Mouse (Mus musculus): ENCODE results near the gene Gstp1. TPM values are rescaled to one million over a fixed set of nuclear protein-coding genes. Genes with fewer than 3 reads are reported as not detected.
"Not testable (repeated sequence)": the region's sequence is repeated elsewhere in the genome, so short reads cannot be mapped to it uniquely, and the experiment has no call there.

Gstp1 gene
- polyA plus RNA-seq, 1 experiment from 2014 or later, result 497 TPM

DNA sequence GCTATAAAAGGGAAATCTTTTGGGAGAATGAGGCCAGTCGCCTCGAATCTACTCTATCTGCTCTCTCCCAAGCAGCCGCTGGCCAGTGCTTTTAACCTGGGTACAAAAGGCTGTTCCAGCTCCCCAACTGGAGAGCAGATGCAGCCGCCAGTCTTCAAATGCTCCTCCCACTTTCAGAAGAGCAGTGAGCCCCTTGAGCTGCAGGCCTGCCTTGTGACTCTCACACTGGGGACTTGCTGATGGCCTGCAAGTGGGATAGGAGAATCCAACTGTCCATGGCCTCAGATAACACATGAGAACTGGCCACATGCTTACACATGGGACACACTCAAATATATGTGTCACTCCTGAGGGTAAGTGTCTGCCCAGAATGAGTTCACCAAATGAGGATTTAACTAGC, 18.9 kb upstream of the Gstp1 start:
- no peak for ATAC-seq (ENCODE audit: low FRiP score)
- no peaks in the 10 kb centered on the region for H3K36me3 ChIP-seq (replicated peaks; ENCODE audit: control insufficient read depth, insufficient read depth)
- no peak overlapping the region for H3K27ac ChIP-seq

DNA sequence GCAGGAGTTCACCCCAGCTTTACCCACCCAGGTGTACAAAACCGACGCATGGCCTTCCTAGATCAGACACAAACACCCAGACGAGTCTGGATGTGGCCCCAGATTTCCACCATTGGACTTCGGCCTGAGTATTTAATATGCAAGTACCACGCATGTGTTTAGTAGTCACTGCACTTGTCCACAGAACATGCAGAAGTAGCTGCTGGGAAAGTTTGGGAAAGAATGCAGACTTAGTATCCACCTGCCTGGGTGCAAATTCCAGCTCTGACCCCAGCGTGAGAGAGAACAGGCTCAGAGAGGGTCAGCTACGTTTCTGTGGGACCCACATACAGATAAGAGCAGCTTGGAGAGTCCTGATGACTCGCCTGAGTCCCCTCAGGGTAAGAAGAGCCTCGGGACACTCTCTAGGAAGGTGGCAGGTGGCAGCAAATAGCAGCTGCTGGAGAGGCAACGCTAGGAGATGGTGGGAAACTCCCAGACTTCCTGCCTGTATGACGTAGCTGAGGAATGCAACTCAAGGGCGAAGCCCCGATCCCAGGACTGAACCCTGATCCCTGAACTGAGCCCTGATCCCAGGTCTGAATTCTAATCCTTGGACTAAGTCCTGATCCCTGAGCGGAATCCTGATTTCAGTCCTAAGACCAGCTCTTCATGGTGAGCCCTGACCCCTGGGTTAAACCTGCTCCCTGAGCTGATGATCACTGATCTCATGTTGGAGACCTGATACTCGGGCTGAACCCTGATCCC, 18.3 kb upstream of the Gstp1 start:
- Histone ChIP-seq H3K4me2 (replicated peaks) (no peak overlapping the region), H3K9me3 (ENCODE audit: control insufficient read depth, low read length) (no peaks in the 10 kb centered on the region), H3K36me3 (replicated peaks; ENCODE audit: control insufficient read depth, insufficient read depth) (no peaks in the 10 kb centered on the region), H3K9ac (no peak overlapping the region), H3K4me1 (replicated peaks; ENCODE audit: control insufficient read depth, insufficient read depth, low read length) (no peaks in the 10 kb centered on the region), H3K4me3 (replicated peaks; ENCODE audit: low read length) (no peak overlapping the region), H3K27ac (no peak overlapping the region), H3K27me3 (ENCODE audit: control insufficient read depth, insufficient read depth, low read length) (no peaks in the 10 kb centered on the region)
- WGBS, result 71% methylated on average over 15 of the region's 15 CpGs
- DNase-seq (ENCODE audit: low spot score) (no peak), ATAC-seq (ENCODE audit: low FRiP score) (no peak)

More for the DNA sequence above, 18.9 kb upstream of the Gstp1 start:
- DNase-seq (ENCODE audit: low spot score), result no peak
- no peak overlapping the region for H3K4me2 ChIP-seq (replicated peaks)
- H3K4me1 ChIP-seq (replicated peaks; ENCODE audit: control insufficient read depth, insufficient read depth, low read length), result no peaks in the 10 kb centered on the region
- no peaks in the 10 kb centered on the region for H3K27me3 ChIP-seq (ENCODE audit: control insufficient read depth, insufficient read depth, low read length)
- H3K4me3 ChIP-seq (replicated peaks; ENCODE audit: low read length), result no peak overlapping the region
- no peaks in the 10 kb centered on the region for H3K9me3 ChIP-seq (ENCODE audit: control insufficient read depth, low read length)
- no peak overlapping the region for H3K9ac ChIP-seq
- 34% methylated on average over 4 of the region's 4 CpGs for WGBS

GRCm38 (mm10) chr19:4055216-4055946, 17.6 kb upstream of the Gstp1 start:
- no peak for DNase-seq (ENCODE audit: low spot score)
- Histone ChIP-seq H3K36me3 (replicated peaks; ENCODE audit: control insufficient read depth, insufficient read depth) (no peaks in the 10 kb centered on the region), H3K27ac (no peak overlapping the region), H3K4me3 (replicated peaks; ENCODE audit: low read length) (no peak overlapping the region), H3K27me3 (ENCODE audit: control insufficient read depth, insufficient read depth, low read length) (no peaks in the 10 kb centered on the region), H3K9me3 (ENCODE audit: control insufficient read depth, low read length) (no peaks in the 10 kb centered on the region), H3K4me1 (replicated peaks; ENCODE audit: control insufficient read depth, insufficient read depth, low read length) (no peaks in the 10 kb centered on the region), H3K9ac (no peak overlapping the region), H3K4me2 (replicated peaks) (no peak overlapping the region)
- WGBS, result 78% methylated on average over 8 of the region's 8 CpGs
- no peak for ATAC-seq (ENCODE audit: low FRiP score)

GRCm38 (mm10) chr19:4054613-4055012, 16.8 kb upstream of the Gstp1 start:
- 89% methylated on average over 5 of the region's 5 CpGs for WGBS
- no peaks in the 10 kb centered on the region for H3K27me3 ChIP-seq (ENCODE audit: control insufficient read depth, insufficient read depth, low read length)
- H3K27ac ChIP-seq, result no peak overlapping the region
- H3K36me3 ChIP-seq (replicated peaks; ENCODE audit: control insufficient read depth, insufficient read depth), result no peaks in the 10 kb centered on the region
- H3K9me3 ChIP-seq (ENCODE audit: control insufficient read depth, low read length), result no peaks in the 10 kb centered on the region
- ATAC-seq (ENCODE audit: low FRiP score), result no peak
- H3K4me3 ChIP-seq (replicated peaks; ENCODE audit: low read length), result no peak overlapping the region
- no peak overlapping the region for H3K9ac ChIP-seq
- H3K4me1 ChIP-seq (replicated peaks; ENCODE audit: control insufficient read depth, insufficient read depth, low read length), result no peaks in the 10 kb centered on the region
- no peak for DNase-seq (ENCODE audit: low spot score)
- H3K4me2 ChIP-seq (replicated peaks), result no peak overlapping the region

GRCm38 (mm10) chr19:4052516-4053030, 14.8 kb upstream of the Gstp1 start:
- DNase-seq (ENCODE audit: low spot score) (no peak), ATAC-seq (ENCODE audit: low FRiP score) (no peak)
- Histone ChIP-seq H3K4me2 (replicated peaks) (no peak overlapping the region), H3K4me3 (replicated peaks; ENCODE audit: low read length) (no peak overlapping the region), H3K27me3 (ENCODE audit: control insufficient read depth, insufficient read depth, low read length) (no peaks in the 10 kb centered on the region), H3K36me3 (replicated peaks; ENCODE audit: control insufficient read depth, insufficient read depth) (no peaks in the 10 kb centered on the region), H3K9me3 (ENCODE audit: control insufficient read depth, low read length) (no peaks in the 10 kb centered on the region), H3K9ac (no peak overlapping the region), H3K27ac (no peak overlapping the region), H3K4me1 (replicated peaks; ENCODE audit: control insufficient read depth, insufficient read depth, low read length) (no peaks in the 10 kb centered on the region)
- 71% methylated on average over 5 of the region's 5 CpGs for WGBS

GRCm38 (mm10) chr19:4051741-4052515, 14.1 kb upstream of the Gstp1 start:
- DNase-seq (ENCODE audit: low spot score) (peak; percentile 65), ATAC-seq (ENCODE audit: low FRiP score) (no peak)
- H3K9me3 ChIP-seq (ENCODE audit: control insufficient read depth, low read length), result no peaks in the 10 kb centered on the region
- no peaks in the 10 kb centered on the region for H3K36me3 ChIP-seq (replicated peaks; ENCODE audit: control insufficient read depth, insufficient read depth)
- no peak overlapping the region for H3K9ac ChIP-seq
- no peaks in the 10 kb centered on the region for H3K27me3 ChIP-seq (ENCODE audit: control insufficient read depth, insufficient read depth, low read length)
- 56% methylated on average over 10 of the region's 10 CpGs for WGBS
- H3K4me2 ChIP-seq (replicated peaks), result no peak overlapping the region
- H3K27ac ChIP-seq, result no peak overlapping the region
- no peaks in the 10 kb centered on the region for H3K4me1 ChIP-seq (replicated peaks; ENCODE audit: control insufficient read depth, insufficient read depth, low read length)
- H3K4me3 ChIP-seq (replicated peaks; ENCODE audit: low read length), result no peak overlapping the region

DNA sequence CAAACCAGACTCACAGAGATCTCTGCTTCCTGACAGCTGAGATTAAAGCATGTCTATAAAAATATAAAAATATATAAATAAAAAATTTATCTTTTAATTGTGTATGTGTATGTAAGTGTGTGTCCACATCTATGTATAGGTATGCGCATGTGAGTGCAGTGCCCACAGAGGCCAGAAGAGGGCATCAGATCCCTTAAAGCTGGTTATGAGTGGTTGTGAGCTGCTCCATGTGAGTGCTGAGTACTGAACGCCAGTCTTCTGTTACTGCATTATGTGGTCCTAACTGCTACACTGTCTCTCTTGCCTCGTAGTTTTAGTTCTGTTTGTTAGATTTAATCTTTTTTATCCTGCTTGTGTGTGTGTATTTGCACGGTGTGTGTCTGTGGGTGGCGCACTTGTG, 13.2 kb upstream of the Gstp1 start:
- Histone ChIP-seq H3K27me3 (ENCODE audit: control insufficient read depth, insufficient read depth, low read length) (no peaks in the 10 kb centered on the region), H3K4me2 (replicated peaks) (no peak overlapping the region), H3K9ac (no peak overlapping the region), H3K36me3 (replicated peaks; ENCODE audit: control insufficient read depth, insufficient read depth) (no peaks in the 10 kb centered on the region), H3K9me3 (ENCODE audit: control insufficient read depth, low read length) (no peaks in the 10 kb centered on the region), H3K4me3 (replicated peaks; ENCODE audit: low read length) (no peak overlapping the region), H3K27ac (no peak overlapping the region), H3K4me1 (replicated peaks; ENCODE audit: control insufficient read depth, insufficient read depth, low read length) (no peaks in the 10 kb centered on the region)
- 96% methylated on average over 5 of the region's 5 CpGs for WGBS
- no peak for DNase-seq (ENCODE audit: low spot score)
- no peak for ATAC-seq (ENCODE audit: low FRiP score)

DNA sequence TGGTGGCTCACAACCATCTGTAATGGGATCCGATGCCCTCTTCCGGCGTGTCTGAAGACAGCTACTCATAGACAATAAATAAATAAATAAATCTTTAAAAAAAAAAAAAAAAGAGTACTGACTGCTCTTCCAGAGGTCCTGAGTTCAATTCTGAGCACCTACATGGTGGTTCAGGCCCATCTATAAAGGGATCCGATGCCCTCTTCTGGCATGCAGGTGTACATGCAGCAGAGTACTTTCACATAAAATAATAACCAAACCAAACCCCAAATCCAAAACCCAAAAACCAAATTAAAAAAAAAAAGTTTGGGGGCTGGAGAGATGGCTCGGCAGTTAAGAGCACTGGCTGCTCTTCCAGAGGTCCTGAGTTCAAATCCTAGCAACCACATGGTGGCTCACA, 11.3 kb upstream of the Gstp1 start:
- not testable (repeated sequence) for H3K4me2 ChIP-seq (replicated peaks); H3K4me3 ChIP-seq (replicated peaks; ENCODE audit: low read length); H3K9me3 ChIP-seq (ENCODE audit: control insufficient read depth, low read length); H3K36me3 ChIP-seq (replicated peaks; ENCODE audit: control insufficient read depth, insufficient read depth); H3K27me3 ChIP-seq (ENCODE audit: control insufficient read depth, insufficient read depth, low read length); ATAC-seq (ENCODE audit: low FRiP score); DNase-seq (ENCODE audit: low spot score); H3K4me1 ChIP-seq (replicated peaks; ENCODE audit: control insufficient read depth, insufficient read depth, low read length); H3K27ac ChIP-seq; H3K9ac ChIP-seq
- 89% methylated on average over 5 of the region's 5 CpGs for WGBS

GRCm38 (mm10) chr19:4047859-4048258, 10.1 kb upstream of the Gstp1 start:
- 10% methylated on average over 4 of the region's 4 CpGs for WGBS
- Histone ChIP-seq H3K4me3 (replicated peaks; ENCODE audit: low read length) (no peak overlapping the region), H3K27me3 (ENCODE audit: control insufficient read depth, insufficient read depth, low read length) (no peaks in the 10 kb centered on the region), H3K9ac (no peak overlapping the region), H3K9me3 (ENCODE audit: control insufficient read depth, low read length) (no peaks in the 10 kb centered on the region), H3K4me1 (replicated peaks; ENCODE audit: control insufficient read depth, insufficient read depth, low read length) (no peaks in the 10 kb centered on the region), H3K36me3 (replicated peaks; ENCODE audit: control insufficient read depth, insufficient read depth) (no peaks in the 10 kb centered on the region), H3K4me2 (replicated peaks) (no peak overlapping the region), H3K27ac (no peak overlapping the region)
- peak; percentile 84 for DNase-seq (ENCODE audit: low spot score)
- no peak for ATAC-seq (ENCODE audit: low FRiP score)

Data from hindbrain, embryonic 14.5 days (tissue).